Mouse (Mus musculus) midbrain, embryonic 14.5 days (tissue): Measurements from ENCODE around the gene Gm10057. TPM values are rescaled to one million over a fixed set of nuclear protein-coding genes. Genes with fewer than 3 reads are reported as not detected.
"Not testable (repeated sequence)": the region's sequence is repeated elsewhere in the genome, so short reads cannot be mapped to it uniquely, and the experiment has no call there.

Source experiments
- ATAC-seq: fragments of 200-750 bp; cut with Nextera tagmentation; 2 replicates; pipeline ENCODE4 v1.8.0; 2017; ENCODE audit warnings: moderate number of reproducible peaks, moderate library complexity; ENCODE audit not compliant: low FRiP score, low TSS enrichment
- DNase-seq: peaks from one replicate; pipeline ENCODE4 v3.0.0-alpha.2; 2015
- H3K27ac ChIP-seq: fragments of 300-500 bp; sonication (generic); replicated peaks from 2 replicates; pipeline ENCODE4 v1.5.1; 2014; ENCODE audit warnings: mild to moderate bottlenecking, low read depth, low read length, moderate library complexity
- H3K27me3 ChIP-seq: fragments of 300-500 bp; sonication (generic); 2 replicates; pipeline ENCODE4 v1.6.1; 2014; ENCODE audit warnings: low read length, control low read depth, mixed read lengths; ENCODE audit not compliant: control insufficient read depth, insufficient read depth
- H3K36me3 ChIP-seq: fragments of 300-500 bp; sonication (generic); 2 replicates; pipeline ENCODE4 v1.6.1; 2014; ENCODE audit warnings: low read length, control low read depth; ENCODE audit not compliant: control insufficient read depth, insufficient read depth
- H3K4me1 ChIP-seq: fragments of 300-500 bp; sonication (generic); 2 replicates; pipeline ENCODE4 v1.6.1; 2014; ENCODE audit warnings: mild to moderate bottlenecking, antibody characterized with exemption, low read length, control low read depth; ENCODE audit not compliant: control insufficient read depth, insufficient read depth
- H3K4me2 ChIP-seq: fragments of 300-500 bp; sonication (generic); 2 replicates; pipeline ENCODE4 v1.6.1; 2014; ENCODE audit warnings: mild to moderate bottlenecking, low read length, moderate library complexity
- H3K4me3 ChIP-seq: fragments of 300-500 bp; sonication (generic); replicated peaks from 2 replicates; pipeline ENCODE4 v1.5.1; 2014; ENCODE audit warnings: low read depth, low read length
- H3K9ac ChIP-seq: fragments of 300-500 bp; sonication (generic); replicated peaks from 2 replicates; pipeline ENCODE4 v1.6.1; 2014; ENCODE audit warnings: mild to moderate bottlenecking, low read length, moderate library complexity
- H3K9me3 ChIP-seq: fragments of 300-500 bp; sonication (generic); 2 replicates; pipeline ENCODE4 v1.6.1; 2016; ENCODE audit warnings: low read length, control low read depth, mixed read lengths; ENCODE audit not compliant: control insufficient read depth
- polyA plus RNA-seq: library from polyadenylated mRNA; unstranded; fragments of >200 nt; fragmentation: Nextera tagmentation; extraction: Ambion mirVana; gene quantifications from 2 replicates; pipeline ENCODE4 v1.2.1, GENCODE M21; 2014

Gm10057 gene
- polyA plus RNA-seq = not detected in 2 replicates

GRCm38 (mm10) chrX:154054939-154055338 is at the start of gene Gm10057:
Gm10057 (minus strand) TSS chrX:154055039.
- H3K27me3 ChIP-seq, H3K9me3 ChIP-seq, H3K27ac ChIP-seq, DNase-seq, H3K4me2 ChIP-seq, H3K9ac ChIP-seq, H3K36me3 ChIP-seq, ATAC-seq, H3K4me1 ChIP-seq, H3K4me3 ChIP-seq: not testable (repeated sequence)

GRCm38 (mm10) chrX:154033727-154034126 is 21.1 kb downstream of the Gm10057 start, which contains the start of gene 4921511M17Rik:
4921511M17Rik (minus strand) TSS chrX:154033827.
- H3K4me1 ChIP-seq, H3K9me3 ChIP-seq, H3K27ac ChIP-seq, H3K9ac ChIP-seq, H3K4me2 ChIP-seq, H3K27me3 ChIP-seq, H3K4me3 ChIP-seq, H3K36me3 ChIP-seq, DNase-seq, ATAC-seq: not testable (repeated sequence)

GRCm38 (mm10) chrX:154012540-154012939 is 42.3 kb downstream of the Gm10057 start, which contains the start of gene Samt1:
Samt1 (minus strand) TSS chrX:154012640.
- not testable (repeated sequence) for H3K9me3 ChIP-seq, H3K4me2 ChIP-seq, H3K9ac ChIP-seq, H3K27me3 ChIP-seq, H3K4me1 ChIP-seq, H3K36me3 ChIP-seq, ATAC-seq, H3K27ac ChIP-seq, DNase-seq, H3K4me3 ChIP-seq

Other genes starting within 250 kb of the Gm10057 start
- 29.5 and 30.8 TPM in 2 replicates for gene Spin2c, start 222.8 kb downstream of the Gm10057 start, polyA plus RNA-seq
- not detected in 2 replicates for gene Samt1, start 42.4 kb downstream of the Gm10057 start, polyA plus RNA-seq
- not detected in 2 replicates for gene 4921511M17Rik, start 21.2 kb downstream of the Gm10057 start, polyA plus RNA-seq
- gene Gm15140, start 65.6 kb upstream of the Gm10057 start, polyA plus RNA-seq = not detected in 2 replicates